Mouse (Mus musculus) lung, postnatal 36 days (tissue): ENCODE data around the gene Usp38.
"Not testable (repeated sequence)": the region's sequence is repeated elsewhere in the genome, so short reads cannot be mapped to it uniquely, and the experiment has no call there.

Experiments used
- DNase-seq: peaks from one replicate; pipeline ENCODE4 v3.0.0; 2022; ENCODE audit warnings: mixed read lengths

Usp38 gene

GRCm38 (mm10) chr8:81014789-81015699 lies at the start of gene Usp38:
Usp38 (minus strand) TSS chr8:81014928.
- DNase-seq = peak; percentile 99

GRCm38 (mm10) chr8:81062566-81062965 lies 47.8 kb upstream of the Usp38 start:
- DNase-seq = peak; percentile 32

- peak; percentile 53 for DNase-seq
These were observed 47.2 kb upstream of the Usp38 start for GRCm38 (mm10) chr8:81061950-81062349.

GRCm38 (mm10) chr8:81044201-81044600 lies 29.5 kb upstream of the Usp38 start:
- peak; percentile 3 for DNase-seq

GRCm38 (mm10) chr8:81027991-81028390 lies 13.3 kb upstream of the Usp38 start:
- DNase-seq = no peak

- DNase-seq = not testable (repeated sequence)
These were observed 2.8 kb upstream of the Usp38 start for GRCm38 (mm10) chr8:81017548-81017947.

- peak; percentile 11 for DNase-seq
These were observed 757 bp downstream of the Usp38 start for GRCm38 (mm10) chr8:81013811-81014530.

GRCm38 (mm10) chr8:81012699-81013098 lies 2.0 kb downstream of the Usp38 start:
- DNase-seq = no peak

GRCm38 (mm10) chr8:81012031-81012560 lies 2.6 kb downstream of the Usp38 start:
- DNase-seq = no peak

GRCm38 (mm10) chr8:81010386-81010785 lies 4.3 kb downstream of the Usp38 start:
- DNase-seq = no peak

GRCm38 (mm10) chr8:81005114-81005513 lies 9.6 kb downstream of the Usp38 start:
- no peak for DNase-seq

GRCm38 (mm10) chr8:80996632-80997031 lies 18.1 kb downstream of the Usp38 start:
- no peak for DNase-seq

GRCm38 (mm10) chr8:80991937-80992336 lies 22.8 kb downstream of the Usp38 start:
- DNase-seq = peak; percentile 82

- peak; percentile 69 for DNase-seq
These were observed 31.9 kb downstream of the Usp38 start for GRCm38 (mm10) chr8:80982829-80983228.

GRCm38 (mm10) chr8:80981696-80982095 lies 33.0 kb downstream of the Usp38 start:
- DNase-seq = peak; percentile 24

- DNase-seq = no peak
These were observed 34.7 kb downstream of the Usp38 start for GRCm38 (mm10) chr8:80980063-80980462.

- peak; percentile 39 for DNase-seq
These were observed 37.5 kb downstream of the Usp38 start for GRCm38 (mm10) chr8:80977231-80977630.

- DNase-seq = no peak
These were observed 43.6 kb downstream of the Usp38 start for GRCm38 (mm10) chr8:80971150-80971549.

GRCm38 (mm10) chr8:80970000-80970685 lies 44.6 kb downstream of the Usp38 start:
- DNase-seq = no peak

GRCm38 (mm10) chr8:80969423-80969822 lies 45.3 kb downstream of the Usp38 start:
- no peak for DNase-seq

- DNase-seq = no peak
These were observed 51.6 kb downstream of the Usp38 start for GRCm38 (mm10) chr8:80963095-80963494.

- no peak for DNase-seq
These were observed 52.1 kb downstream of the Usp38 start for GRCm38 (mm10) chr8:80962592-80962983.
